Mouse (Mus musculus): ENCODE results near the gene Brsk2. TPM values are rescaled to one million over a fixed set of nuclear protein-coding genes. Genes with fewer than 3 reads are reported as not detected.
A peak's percentile ranks its signal among the peaks of the same experiment; 100 is the strongest.
"Not testable (repeated sequence)": the region's sequence is repeated elsewhere in the genome, so short reads cannot be mapped to it uniquely, and the experiment has no call there.

The Brsk2 gene
- 100 to 1,000 TPM; 206 to 226 TPM for total RNA-seq (2021)

GRCm38 (mm10) chr7:141948906-141949798 is at the start of gene Brsk2:
Brsk2 (plus strand) TSS chr7:141949751.
- intact Hi-C loops (cut with DNase I), result loop anchor here (2.0 kb wide), 1 partner anchor 46 kb away; no protein-coding TSS in a partner anchor

GRCm38 (mm10) chr7:141901825-141902224 is 47.7 kb upstream of the Brsk2 start:
- no peak for DNase-seq (ENCODE audit: low spot score in 2 of 2)
- intact Hi-C loops (cut with DNase I), result loop anchor here (1.0 to 2.0 kb wide), 3 partner anchors 26 to 97 kb away; partner anchors contain the start of gene Brsk2

More at GRCm38 (mm10) chr7:141948906-141949798, at the start of gene Brsk2:
- peak; percentile 98 for DNase-seq (ENCODE audit: low spot score in 2 of 2)

DNA sequence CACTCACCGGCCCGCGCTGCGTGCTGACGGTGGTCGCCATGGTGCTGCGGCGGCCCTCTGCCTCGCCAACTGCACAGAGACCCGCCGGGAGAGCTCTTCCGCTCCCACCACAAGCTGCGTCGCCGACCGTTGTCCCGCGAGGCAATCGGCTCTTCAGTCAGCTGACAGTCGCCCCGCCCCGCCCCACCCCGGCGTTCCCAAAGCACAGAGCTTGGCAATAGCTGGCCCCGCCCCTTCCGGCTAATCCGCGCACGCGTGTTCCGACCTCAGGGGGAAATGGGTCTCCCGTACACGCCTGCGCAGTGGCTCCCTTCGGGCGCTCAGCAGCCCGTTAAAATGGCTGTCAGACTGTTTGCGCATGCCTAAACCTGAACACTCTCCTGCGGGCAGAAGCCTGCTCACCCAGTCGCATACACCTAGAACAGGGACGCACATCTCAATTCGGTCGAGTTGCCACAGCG is 47.3 kb upstream of the Brsk2 start:
- peak; percentile 98 to 99 for DNase-seq (ENCODE audit: low spot score in 2 of 2)

GRCm38 (mm10) chr7:141902791-141903190 is 46.8 kb upstream of the Brsk2 start:
- DNase-seq (ENCODE audit: low spot score in 2 of 2), result peak in 1 of 2 experiments; percentile 90
- intact Hi-C loops (cut with DNase I), result loop anchor here (1.0 to 2.0 kb wide), 3 partner anchors 26 to 97 kb away; partner anchors contain the start of gene Brsk2

More for the DNA sequence above, 47.3 kb upstream of the Brsk2 start:
- intact Hi-C loops (cut with DNase I), result loop anchor here (1.0 to 2.0 kb wide), 3 partner anchors 26 to 97 kb away; partner anchors contain the start of gene Brsk2

DNA sequence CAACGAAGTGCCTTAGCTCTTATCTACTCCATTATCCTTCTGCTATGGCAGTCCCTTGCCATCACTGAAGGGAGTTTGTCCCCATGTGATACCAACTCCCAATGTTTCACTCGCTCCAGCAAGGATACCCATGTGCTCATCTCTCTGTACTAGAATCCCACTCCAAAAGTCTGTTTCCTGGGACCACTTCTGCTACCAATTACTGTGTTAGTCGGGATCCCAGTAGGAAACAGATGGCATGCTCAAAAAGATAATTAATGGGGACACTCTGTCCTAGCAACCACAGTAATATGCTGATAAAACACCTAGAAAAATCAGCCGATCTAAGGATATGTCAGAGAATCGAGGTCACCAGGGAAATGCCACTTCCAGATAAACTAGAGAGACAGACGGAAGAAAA is 41.0 kb upstream of the Brsk2 start:
- DNase-seq (ENCODE audit: low spot score in 2 of 2), result no peak
- intact Hi-C loops (cut with DNase I), result no loop called here

DNA sequence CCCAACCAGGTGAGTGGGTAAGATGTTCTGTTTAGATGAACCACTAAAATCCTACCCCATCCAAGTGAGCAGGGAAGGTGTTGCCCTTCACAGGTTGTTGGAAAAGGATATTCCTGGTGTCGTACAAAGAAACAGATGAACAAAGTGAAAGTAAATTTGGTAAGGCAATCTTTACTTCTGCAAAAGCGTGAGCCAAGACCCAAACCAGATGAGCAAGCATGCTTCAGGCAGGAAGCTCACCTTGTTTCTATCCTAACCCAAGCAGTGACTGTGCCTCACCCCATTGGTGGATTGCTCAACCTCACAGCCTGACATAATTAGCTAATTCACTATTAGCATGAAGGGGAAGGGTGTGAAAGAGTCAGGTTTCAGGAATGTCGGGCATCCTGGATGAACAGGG is 38.2 kb upstream of the Brsk2 start:
- intact Hi-C loops (cut with DNase I), result no loop called here
- DNase-seq (ENCODE audit: low spot score in 2 of 2), result no peak

DNA sequence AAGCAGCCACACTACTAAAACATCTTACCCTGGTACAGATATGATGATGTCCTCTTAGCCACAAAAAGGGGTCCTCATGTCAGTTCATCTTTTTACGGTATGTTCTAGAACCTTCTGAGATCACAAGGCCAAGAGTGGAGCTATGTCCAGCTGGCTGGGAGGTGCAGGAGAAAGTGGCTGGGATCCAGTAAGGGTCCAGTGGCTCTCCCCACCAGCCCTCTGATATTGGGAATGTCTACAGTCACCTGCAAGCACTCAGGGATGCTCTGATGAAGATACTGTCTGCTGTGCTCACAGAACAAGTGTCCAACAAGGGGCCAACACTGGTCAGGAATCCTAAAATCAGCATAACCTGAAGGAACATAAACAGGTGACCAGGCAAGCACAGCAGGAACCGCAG is 31.1 kb upstream of the Brsk2 start, which contains the start of gene Tollip:
Tollip (minus strand) TSS at position 101 of the 400 bp plus-strand sequence.
- DNase-seq (ENCODE audit: low spot score in 2 of 2), result no peak
- intact Hi-C loops (cut with DNase I), result no loop called here

- DNase-seq (ENCODE audit: low spot score in 2 of 2); intact Hi-C loops (cut with DNase I): not testable (repeated sequence)
Measured at GRCm38 (mm10) chr7:141924121-141924520, 25.4 kb upstream of the Brsk2 start.

DNA sequence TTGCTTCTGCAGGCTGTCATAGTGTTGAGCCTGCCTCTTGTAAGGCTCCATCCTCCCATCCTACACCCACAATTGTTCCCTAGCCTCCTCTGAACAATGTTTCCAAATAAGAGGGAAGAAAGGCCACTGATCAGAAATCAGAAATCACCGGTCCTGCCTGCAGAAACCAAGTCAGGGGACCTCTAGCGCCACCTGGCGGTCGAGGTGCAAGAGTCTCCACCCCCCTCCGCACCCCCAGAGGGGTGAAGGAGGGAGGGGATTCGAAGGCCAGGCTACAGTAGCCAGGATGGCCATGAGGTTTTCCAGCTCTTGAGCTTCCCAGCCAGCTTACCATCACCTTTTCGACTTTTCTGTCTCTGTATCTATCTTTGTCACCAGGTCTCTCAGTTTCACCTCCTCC is 24.6 kb upstream of the Brsk2 start:
- intact Hi-C loops (cut with DNase I), result no loop called here
- DNase-seq (ENCODE audit: low spot score in 2 of 2), result peak; percentile 63 to 69

- peak; percentile 70 to 94 for DNase-seq (ENCODE audit: low spot score in 2 of 2)
- intact Hi-C loops (cut with DNase I), result loop anchor here (1.0 kb wide), 1 partner anchor 26 kb away; no protein-coding TSS in a partner anchor
Measured at GRCm38 (mm10) chr7:141928642-141929041, 20.9 kb upstream of the Brsk2 start.

DNA sequence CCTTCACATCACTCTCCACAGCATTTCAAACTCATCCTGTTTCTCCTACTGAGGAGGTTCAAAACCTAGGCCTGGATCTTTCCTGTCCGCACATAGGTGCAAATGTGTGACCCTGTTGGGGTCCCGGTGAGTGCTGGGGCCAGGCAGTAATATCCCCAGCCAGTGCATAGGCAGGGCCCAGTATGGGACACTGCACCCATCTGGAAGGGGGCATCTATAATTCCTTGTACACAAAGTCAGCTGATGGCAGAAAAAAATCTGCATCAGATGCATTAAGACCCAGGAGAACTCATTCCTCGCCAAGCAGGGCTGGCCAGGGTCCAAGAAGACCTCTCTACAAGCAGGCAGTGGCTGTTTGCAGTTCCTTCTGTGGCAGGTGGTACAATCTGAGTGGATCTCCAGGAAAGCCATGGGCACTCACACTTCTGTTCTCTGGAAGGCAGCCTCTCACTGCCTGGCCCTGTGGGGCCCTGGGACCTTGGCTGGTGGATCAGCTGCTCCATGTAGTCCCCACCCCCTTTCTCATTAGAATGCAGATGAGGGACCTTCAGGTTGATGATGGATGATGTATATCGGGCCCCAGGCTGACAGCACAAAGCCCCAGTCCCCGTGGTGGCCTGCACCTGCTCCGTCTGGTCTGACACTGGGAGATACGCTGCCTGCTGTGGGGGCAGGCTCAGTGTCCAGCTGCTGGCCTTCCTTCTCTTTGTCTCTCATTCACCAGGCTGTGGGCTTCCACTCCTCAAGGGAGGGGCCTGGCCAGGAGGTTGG is 15.2 kb upstream of the Brsk2 start:
- DNase-seq (ENCODE audit: low spot score in 2 of 2), result no peak

GRCm38 (mm10) chr7:141934951-141935350 is 14.6 kb upstream of the Brsk2 start:
- no peak for DNase-seq (ENCODE audit: low spot score in 2 of 2)
- intact Hi-C loops (cut with DNase I), result no loop called here

More for the DNA sequence above, 15.2 kb upstream of the Brsk2 start:
- intact Hi-C loops (cut with DNase I), result no loop called here

DNA sequence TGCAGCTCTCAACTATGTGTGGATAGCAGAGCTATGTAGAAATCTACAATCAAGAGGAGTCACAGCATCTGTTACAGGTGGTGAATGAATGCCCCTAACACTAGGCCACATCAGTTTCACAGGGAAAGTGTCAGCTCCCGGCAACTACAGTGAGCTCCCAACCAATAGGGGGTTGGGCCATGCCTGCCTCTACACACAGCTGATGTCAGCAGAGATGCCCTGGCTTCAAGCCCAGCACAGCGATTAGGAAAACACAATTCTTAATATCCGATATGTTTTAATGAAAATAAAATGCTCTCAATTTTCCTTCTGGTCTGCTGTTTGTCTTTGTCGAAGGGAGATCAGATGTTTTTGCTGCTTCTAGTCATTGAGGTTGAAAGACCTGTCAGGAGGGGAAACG is 6.1 kb upstream of the Brsk2 start:
- no peak for DNase-seq (ENCODE audit: low spot score in 2 of 2)
- intact Hi-C loops (cut with DNase I), result no loop called here

DNA sequence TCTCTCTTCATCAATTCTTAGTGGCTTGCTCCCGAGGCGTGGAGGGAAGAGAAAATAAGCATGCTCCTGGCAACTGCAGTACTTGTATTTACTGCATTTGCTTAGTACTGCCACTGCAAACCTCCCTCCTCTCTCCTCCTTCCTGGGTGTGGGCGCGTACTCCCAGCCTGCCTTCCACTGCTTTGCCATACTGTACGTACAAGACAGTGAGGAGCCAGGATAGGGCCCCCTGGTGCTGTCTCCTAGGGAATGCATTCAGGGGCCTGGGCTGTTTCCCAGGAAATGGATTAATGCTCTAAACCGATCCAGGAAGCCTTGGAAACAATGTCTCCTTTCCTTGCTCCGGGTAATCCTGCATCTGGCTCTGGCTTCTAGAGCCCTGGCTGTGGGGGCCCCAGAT is 3.6 kb upstream of the Brsk2 start:
- intact Hi-C loops (cut with DNase I), result no loop called here
- DNase-seq (ENCODE audit: low spot score in 2 of 2), result peak; percentile 79 to 93

DNA sequence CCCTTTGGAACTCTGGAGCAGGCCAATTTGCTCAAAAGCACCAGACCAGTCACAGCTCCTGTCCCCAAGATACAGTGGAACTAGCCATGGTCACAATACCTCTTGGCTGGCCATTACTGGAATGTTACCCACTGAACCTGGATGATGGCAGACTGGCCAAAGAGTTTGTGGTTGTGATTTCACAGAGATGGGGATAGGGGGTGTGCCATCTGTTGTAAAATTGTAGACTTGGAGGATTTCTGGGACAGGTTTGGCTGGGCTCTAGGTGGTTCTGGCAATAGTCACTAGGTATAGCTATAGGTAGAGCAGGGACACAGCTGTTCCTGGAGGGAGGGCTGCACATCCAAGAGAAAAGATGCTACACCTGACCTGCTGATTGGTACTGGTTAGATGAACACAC is 2.0 kb upstream of the Brsk2 start:
- intact Hi-C loops (cut with DNase I), result no loop called here
- no peak for DNase-seq (ENCODE audit: low spot score in 2 of 2)

GRCm38 (mm10) chr7:141948045-141948444 is 1.5 kb upstream of the Brsk2 start:
- DNase-seq (ENCODE audit: low spot score in 2 of 2), result no peak

DNA sequence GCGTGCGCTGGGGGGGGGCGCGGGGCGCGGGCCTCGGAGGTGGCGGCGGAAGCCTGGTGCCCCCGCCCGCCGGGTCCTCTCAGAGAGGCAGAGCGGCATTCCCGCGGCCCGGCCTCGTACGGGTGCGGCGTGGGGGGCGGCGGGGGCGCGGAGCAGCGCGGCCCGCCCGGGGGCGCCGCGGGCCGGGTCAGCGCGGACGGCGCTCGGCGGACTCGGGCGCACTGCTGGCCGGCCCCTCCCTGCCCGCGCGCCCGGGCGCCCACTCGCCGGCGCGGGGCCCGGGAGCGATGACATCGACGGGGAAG is 200 bp downstream of the Brsk2 start:
- intact Hi-C loops (cut with DNase I), result loop anchor here (2.0 kb wide), 1 partner anchor 47 kb away; no protein-coding TSS in a partner anchor
- DNase-seq (ENCODE audit: low spot score in 2 of 2), result no peak

More at GRCm38 (mm10) chr7:141948045-141948444, 1.5 kb upstream of the Brsk2 start:
- intact Hi-C loops (cut with DNase I), result loop anchor here (2.0 kb wide), 1 partner anchor 45 kb away; no protein-coding TSS in a partner anchor

GRCm38 (mm10) chr7:141950104-141951013 is 808 bp downstream of the Brsk2 start:
- intact Hi-C loops (cut with DNase I), result no loop called here

GRCm38 (mm10) chr7:141951821-141952220 is 2.3 kb downstream of the Brsk2 start:
- DNase-seq (ENCODE audit: low spot score in 2 of 2), result no peak
- intact Hi-C loops (cut with DNase I), result loop anchor here (2.0 kb wide), 1 partner anchor 143 kb away; the partner anchor contains the start of gene Dusp8

More at GRCm38 (mm10) chr7:141950104-141951013, 808 bp downstream of the Brsk2 start:
- peak; percentile 60 to 67 for DNase-seq (ENCODE audit: low spot score in 2 of 2)

All from left cerebral cortex, postnatal 25 days (tissue).